Mouse (Mus musculus): ENCODE results near the gene Khdc1b. TPM values are rescaled to one million over a fixed set of nuclear protein-coding genes. Genes with fewer than 3 reads are reported as not detected.
"Not testable (repeated sequence)": the region's sequence is repeated elsewhere in the genome, so short reads cannot be mapped to it uniquely, and the experiment has no call there.

Khdc1b gene
- 0.10 TPM in 1 of 2 replicates, not detected in the other for polyA plus RNA-seq (2015; fragmentation: Nextera tagmentation; extraction: Ambion mirVana)

DNA sequence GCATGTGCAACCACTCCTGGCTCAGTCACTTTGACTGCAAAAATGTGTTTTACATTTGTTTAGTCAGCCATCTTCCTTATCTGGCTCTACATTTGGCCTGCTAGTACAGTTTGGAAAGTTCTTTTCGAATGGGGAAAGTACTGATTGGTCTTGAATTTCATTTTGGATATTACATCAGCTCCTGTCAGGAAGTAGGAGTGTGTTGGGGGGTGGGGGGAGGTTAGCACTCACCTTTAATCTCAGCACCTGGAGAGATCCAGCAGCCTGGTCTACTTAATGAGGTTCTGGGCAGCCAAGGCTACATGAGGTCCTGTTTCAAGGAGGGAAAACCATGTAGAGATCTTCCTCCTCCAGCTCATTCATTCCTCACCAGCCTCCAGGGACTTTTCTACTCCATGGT lies at the start of gene Khdc1b:
Gene Khdc1b, plus strand, starts transcription at position 301 of the 400 bp plus-strand sequence.
- 86% methylated on average over 1 of the region's 1 CpGs for WGBS
- Histone ChIP-seq H3K4me2 (no peak within 1 kb of the TSS), H3K4me1 (no peaks in the 10 kb centered on the region), H3K9me3 (no peaks in the 10 kb centered on the region), H3K27me3 (no peaks in the 10 kb centered on the region), H3K27ac (no peak within 1 kb of the TSS), H3K36me3 (no peaks in the 10 kb centered on the region), H3K9ac (no peak within 1 kb of the TSS), H3K4me3 (no peak within 1 kb of the TSS)
- no peak for ATAC-seq (ENCODE audit: insufficient number of reproducible peaks, low FRiP score, low TSS enrichment, low read depth)

DNA sequence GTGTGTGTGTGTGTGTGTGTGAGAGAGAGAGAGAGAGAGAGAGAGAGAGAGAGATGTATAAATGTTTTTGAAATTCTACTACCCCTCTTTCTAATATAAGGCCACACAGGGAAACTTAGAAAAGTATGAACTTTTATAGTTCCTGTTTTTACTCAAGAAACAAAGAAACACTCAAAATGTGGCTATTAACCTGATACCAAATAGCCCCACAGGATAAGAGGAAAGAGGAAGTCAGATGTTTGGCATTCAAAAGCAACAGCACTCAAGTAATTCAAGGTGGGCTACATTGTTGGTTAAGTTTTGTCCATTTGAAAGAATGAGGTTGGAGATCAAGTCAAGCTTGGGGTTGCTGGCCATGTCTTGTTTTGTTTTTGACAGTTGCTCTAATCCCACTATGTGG lies 47.5 kb upstream of the Khdc1b start:
- Histone ChIP-seq H3K4me1 (no peaks in the 10 kb centered on the region), H3K27me3 (no peaks in the 10 kb centered on the region), H3K36me3 (no peaks in the 10 kb centered on the region), H3K4me2 (no peak overlapping the region), H3K4me3 (no peak overlapping the region), H3K9ac (no peak overlapping the region), H3K27ac (no peak overlapping the region), H3K9me3 (no peaks in the 10 kb centered on the region)
- no peak for ATAC-seq (ENCODE audit: insufficient number of reproducible peaks, low FRiP score, low TSS enrichment, low read depth)

DNA sequence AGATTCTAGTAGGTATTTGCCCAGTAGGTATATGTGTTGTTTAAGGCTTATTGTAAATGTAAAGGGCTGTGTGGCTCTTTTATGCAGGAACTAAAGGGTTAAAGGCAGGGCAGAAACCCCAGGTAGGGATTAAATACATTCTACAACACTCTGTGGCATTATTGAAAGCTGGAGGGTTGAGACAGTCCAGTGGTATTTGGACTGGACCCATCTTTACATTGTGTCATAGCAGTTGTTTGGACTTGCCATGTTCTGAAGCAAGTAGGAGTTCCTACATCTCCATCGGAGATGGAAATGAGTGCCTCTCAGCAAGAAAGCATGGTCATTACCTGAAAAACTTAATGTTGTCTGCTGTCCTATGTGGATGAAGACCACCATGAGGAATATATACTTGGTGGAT lies 42.6 kb upstream of the Khdc1b start:
- H3K27me3 ChIP-seq = no peaks in the 10 kb centered on the region
- H3K4me3 ChIP-seq = no peak overlapping the region
- ATAC-seq (ENCODE audit: insufficient number of reproducible peaks, low FRiP score, low TSS enrichment, low read depth) = no peak
- H3K36me3 ChIP-seq = no peaks in the 10 kb centered on the region
- H3K4me1 ChIP-seq = no peaks in the 10 kb centered on the region
- H3K9me3 ChIP-seq = no peaks in the 10 kb centered on the region
- no peak overlapping the region for H3K4me2 ChIP-seq
- H3K9ac ChIP-seq = no peak overlapping the region
- no peak overlapping the region for H3K27ac ChIP-seq
- WGBS = 96% methylated on average over 1 of the region's 1 CpGs

DNA sequence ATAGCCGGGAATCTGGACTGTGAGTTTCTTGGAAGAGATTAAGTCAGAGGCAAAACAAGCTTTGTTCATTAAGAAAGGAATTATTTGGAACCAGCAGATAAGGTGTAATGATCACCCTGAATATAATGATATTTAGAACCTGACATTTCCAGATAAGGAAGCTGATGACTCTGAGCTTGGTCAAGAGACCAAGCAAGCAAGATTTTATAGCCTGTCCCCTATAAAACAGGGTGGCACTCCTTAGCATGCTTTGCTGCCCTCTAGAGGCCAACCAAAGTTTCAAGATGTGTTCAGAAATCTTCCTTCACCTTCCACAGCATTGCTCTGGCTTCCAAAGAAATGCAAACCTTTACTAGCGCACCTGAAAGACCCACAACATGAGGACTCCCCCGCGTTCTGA lies 39.1 kb upstream of the Khdc1b start:
- no peak overlapping the region for H3K9ac ChIP-seq
- 65% methylated on average over 4 of the region's 4 CpGs for WGBS
- H3K9me3 ChIP-seq = no peaks in the 10 kb centered on the region
- H3K36me3 ChIP-seq = no peaks in the 10 kb centered on the region
- H3K27me3 ChIP-seq = no peaks in the 10 kb centered on the region
- H3K4me3 ChIP-seq = no peak overlapping the region
- H3K4me2 ChIP-seq = no peak overlapping the region
- H3K27ac ChIP-seq = no peak overlapping the region
- no peaks in the 10 kb centered on the region for H3K4me1 ChIP-seq
- no peak for ATAC-seq (ENCODE audit: insufficient number of reproducible peaks, low FRiP score, low TSS enrichment, low read depth)

DNA sequence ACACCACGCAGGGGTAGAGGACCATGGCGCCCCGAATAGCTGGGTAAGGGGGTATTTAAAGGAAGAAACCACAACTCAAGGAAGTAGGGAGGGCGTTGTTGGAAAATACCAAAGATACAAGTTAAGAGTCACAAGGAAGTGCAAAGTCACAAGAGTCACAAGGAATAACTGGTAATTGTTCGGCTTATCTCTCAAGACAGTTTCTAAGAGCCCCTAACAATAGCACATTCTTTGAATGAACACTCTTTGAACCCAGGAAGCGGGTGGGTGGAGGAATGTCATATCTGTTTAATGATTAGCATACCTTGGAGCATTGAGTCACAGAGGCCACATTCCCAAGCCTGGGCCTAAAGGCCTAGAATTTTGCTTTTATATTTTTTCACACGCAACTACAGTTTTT lies 38.6 kb upstream of the Khdc1b start:
- H3K36me3 ChIP-seq; H3K27ac ChIP-seq; H3K4me1 ChIP-seq; H3K9ac ChIP-seq; H3K4me3 ChIP-seq; ATAC-seq (ENCODE audit: insufficient number of reproducible peaks, low FRiP score, low TSS enrichment, low read depth); H3K27me3 ChIP-seq; H3K4me2 ChIP-seq; H3K9me3 ChIP-seq: not testable (repeated sequence)
- WGBS = 86% methylated on average over 7 of the region's 7 CpGs

DNA sequence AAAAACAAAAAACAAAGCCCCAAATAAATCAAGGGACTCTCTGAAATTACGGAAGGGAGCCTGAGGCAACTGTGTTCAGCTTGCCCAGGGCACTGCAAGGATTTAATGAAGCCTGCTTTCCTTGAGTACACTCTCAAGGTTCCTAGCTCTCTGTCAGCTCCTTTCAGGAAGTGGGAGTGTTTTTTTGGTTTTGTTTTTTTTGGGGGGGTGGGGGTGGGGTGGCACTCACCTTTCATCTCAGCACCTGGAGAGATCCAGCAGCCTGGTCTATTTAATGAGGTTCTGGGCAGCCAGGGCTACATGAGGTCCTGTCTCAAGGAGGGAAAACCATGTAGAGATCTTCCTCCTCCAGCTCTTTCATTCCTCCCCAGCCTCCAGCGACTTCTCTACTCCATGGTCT lies 34.0 kb upstream of the Khdc1b start, which contains the start of gene Khdc1a:
Gene Khdc1a, plus strand, starts transcription at position 301 of the 400 bp plus-strand sequence.
- no peak for ATAC-seq (ENCODE audit: insufficient number of reproducible peaks, low FRiP score, low TSS enrichment, low read depth)
- no peak within 1 kb of the TSS for H3K9ac ChIP-seq
- no peak within 1 kb of the TSS for H3K27ac ChIP-seq
- H3K9me3 ChIP-seq = no peaks in the 10 kb centered on the region
- no peaks in the 10 kb centered on the region for H3K4me1 ChIP-seq
- no peak within 1 kb of the TSS for H3K4me3 ChIP-seq
- H3K36me3 ChIP-seq = no peaks in the 10 kb centered on the region
- no peaks in the 10 kb centered on the region for H3K27me3 ChIP-seq
- WGBS = 73% methylated on average over 2 of the region's 2 CpGs
- no peak within 1 kb of the TSS for H3K4me2 ChIP-seq

DNA sequence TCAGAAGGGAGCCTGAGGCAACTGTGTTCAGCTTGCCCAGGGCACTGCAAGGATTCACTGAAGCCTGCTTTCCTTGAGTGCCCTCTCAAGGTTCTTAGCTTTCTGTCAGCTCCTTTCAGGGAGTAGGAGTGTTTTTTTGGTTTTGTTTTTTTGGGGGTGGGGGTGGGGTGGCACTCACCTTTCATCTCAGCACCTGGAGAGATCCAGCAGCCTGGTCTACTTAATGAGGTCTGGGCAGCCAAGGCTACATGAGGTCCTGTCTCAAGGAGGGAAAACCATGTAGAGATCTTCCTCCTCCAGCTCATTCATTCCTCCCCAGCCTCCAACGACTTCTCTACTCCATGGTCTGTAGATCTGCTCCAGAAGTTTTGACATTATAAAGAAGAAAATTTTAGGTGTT lies 15.3 kb upstream of the Khdc1b start, which contains the start of gene Khdc1c:
Gene Khdc1c, plus strand, starts transcription at position 301 of the 400 bp plus-strand sequence.
- H3K4me3 ChIP-seq; H3K9me3 ChIP-seq; H3K27me3 ChIP-seq; H3K9ac ChIP-seq; H3K4me1 ChIP-seq; H3K27ac ChIP-seq; H3K36me3 ChIP-seq; H3K4me2 ChIP-seq; ATAC-seq (ENCODE audit: insufficient number of reproducible peaks, low FRiP score, low TSS enrichment, low read depth): not testable (repeated sequence)
- WGBS = 73% methylated on average over 1 of the region's 1 CpGs

DNA sequence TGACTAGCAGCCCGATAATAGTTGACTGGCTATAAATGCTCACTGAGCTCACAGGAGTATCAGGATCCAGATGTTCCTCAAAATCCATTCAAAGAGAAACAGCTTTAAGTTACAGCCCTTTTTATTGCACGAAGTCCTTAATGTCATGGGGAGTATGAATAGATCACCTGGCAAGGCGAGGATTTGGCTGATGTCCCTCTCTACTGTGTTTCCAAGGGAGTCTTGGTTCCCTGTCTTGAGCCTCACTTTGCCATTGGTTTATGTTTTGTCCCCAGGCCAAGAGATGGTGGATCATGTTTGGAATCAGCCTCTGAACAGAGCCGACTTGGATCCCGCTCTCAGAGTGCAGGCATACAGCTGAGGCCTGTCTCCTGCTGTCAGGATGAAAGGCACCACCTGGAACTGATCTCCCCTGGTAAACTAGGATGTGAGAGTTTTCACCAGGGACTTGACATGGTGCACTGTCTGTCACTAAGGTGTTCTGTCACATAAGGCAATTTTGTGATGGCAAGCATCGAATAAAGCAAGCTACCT lies 7.8 kb downstream of the Khdc1b start:
- H3K27ac ChIP-seq = no peak overlapping the region
- no peak overlapping the region for H3K4me2 ChIP-seq
- WGBS = 45% methylated on average over 6 of the region's 6 CpGs
- no peaks in the 10 kb centered on the region for H3K36me3 ChIP-seq
- no peak overlapping the region for H3K4me3 ChIP-seq
- H3K9ac ChIP-seq = no peak overlapping the region
- no peaks in the 10 kb centered on the region for H3K9me3 ChIP-seq
- no peaks in the 10 kb centered on the region for H3K27me3 ChIP-seq
- ATAC-seq (ENCODE audit: insufficient number of reproducible peaks, low FRiP score, low TSS enrichment, low read depth) = peak; percentile 18; the same call in 1 of the 2 replicates
- no peaks in the 10 kb centered on the region for H3K4me1 ChIP-seq

DNA sequence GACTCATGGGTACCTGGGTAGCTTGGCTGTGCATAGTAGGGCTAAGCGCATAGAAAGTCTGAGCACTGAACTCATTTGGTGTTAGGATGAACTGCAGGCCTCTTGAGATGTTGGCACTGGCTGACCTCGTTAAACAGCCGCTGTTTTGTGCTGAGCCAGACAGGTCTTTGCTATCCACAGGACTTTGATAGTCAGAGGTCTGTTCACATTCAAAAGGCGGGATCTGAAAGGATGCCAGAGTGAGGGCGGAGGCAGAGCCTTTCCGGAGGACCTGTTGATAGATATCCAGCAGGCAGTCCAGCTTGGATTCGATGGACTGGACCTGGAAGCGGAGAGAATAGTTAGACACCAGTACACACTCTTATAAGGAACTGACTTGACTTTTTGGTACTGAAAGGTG lies 19.4 kb downstream of the Khdc1b start:
- no peaks in the 10 kb centered on the region for H3K36me3 ChIP-seq
- no peaks in the 10 kb centered on the region for H3K9me3 ChIP-seq
- no peak overlapping the region for H3K27ac ChIP-seq
- no peaks in the 10 kb centered on the region for H3K27me3 ChIP-seq
- no peak overlapping the region for H3K9ac ChIP-seq
- no peak overlapping the region for H3K4me2 ChIP-seq
- ATAC-seq (ENCODE audit: insufficient number of reproducible peaks, low FRiP score, low TSS enrichment, low read depth) = no peak
- H3K4me1 ChIP-seq = no peaks in the 10 kb centered on the region
- H3K4me3 ChIP-seq = no peak overlapping the region
- WGBS = 72% methylated on average over 8 of the region's 8 CpGs

DNA sequence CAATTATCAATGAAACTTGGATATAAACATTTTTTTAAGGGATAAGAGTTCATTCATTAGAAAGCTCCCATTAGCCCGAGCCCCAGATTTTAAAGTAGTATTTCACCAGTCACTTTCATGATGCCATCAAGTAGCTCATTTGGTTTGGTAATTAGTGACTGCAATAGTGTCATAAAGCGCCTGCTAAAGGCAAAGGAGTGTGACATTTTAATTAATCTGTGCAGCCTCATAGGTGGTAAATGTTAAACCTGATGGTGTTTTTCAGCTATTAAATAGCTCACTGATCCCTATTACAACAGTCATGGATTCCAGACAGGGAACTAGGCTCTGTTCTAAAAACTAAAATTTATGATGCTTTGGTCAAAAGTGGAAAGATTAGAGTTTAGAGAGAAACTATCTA lies 23.9 kb downstream of the Khdc1b start:
- Histone ChIP-seq H3K4me3 (no peak overlapping the region), H3K36me3 (no peaks in the 10 kb centered on the region), H3K27ac (no peak overlapping the region), H3K27me3 (no peaks in the 10 kb centered on the region), H3K9ac (no peak overlapping the region), H3K4me1 (peaks cover 5% of the 10 kb centered on the region; the same call in 1 of the 2 replicates), H3K4me2 (no peak overlapping the region), H3K9me3 (no peaks in the 10 kb centered on the region)
- 42% methylated on average over 2 of the region's 2 CpGs for WGBS
- ATAC-seq (ENCODE audit: insufficient number of reproducible peaks, low FRiP score, low TSS enrichment, low read depth) = no peak

DNA sequence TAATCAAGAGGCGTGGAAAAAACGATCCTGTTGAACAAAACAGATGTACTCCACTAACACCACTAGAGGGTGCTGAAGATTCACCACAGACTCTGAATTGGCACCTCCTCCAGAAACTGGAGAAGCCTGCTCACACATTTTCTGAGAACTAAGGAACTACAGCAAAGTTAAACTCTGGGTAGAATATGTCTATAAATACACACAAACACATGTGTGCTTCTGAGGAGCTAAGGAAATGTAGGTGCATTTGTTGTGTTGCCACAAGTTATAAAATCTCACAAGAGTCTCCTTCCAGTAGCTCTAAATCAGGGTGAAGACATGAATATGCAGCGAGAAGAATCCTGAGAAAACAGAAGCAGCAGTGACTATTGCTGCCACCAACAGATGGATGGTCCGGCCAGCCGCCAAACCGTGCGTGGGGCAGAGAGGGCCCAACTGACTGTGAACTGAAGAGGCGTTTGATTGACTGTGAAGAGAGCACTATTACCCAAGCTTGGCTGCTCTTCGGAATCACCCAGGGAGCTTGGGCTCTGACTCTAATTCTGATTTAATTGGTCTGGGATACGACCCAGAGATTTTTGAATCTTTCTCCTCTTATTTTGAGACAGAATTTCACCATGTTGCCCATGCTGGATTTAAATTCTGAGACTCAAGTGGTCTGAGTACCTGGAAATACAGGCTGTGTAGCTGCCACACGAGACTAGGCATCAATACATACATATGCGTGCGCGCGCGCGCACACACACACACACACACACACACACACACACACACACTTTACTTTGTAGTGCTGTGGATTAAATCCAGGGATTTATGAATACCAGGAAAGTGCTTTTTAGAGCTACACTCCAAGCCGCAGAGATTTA lies 28.2 kb downstream of the Khdc1b start:
- no peaks in the 10 kb centered on the region for H3K9me3 ChIP-seq
- H3K27me3 ChIP-seq = no peaks in the 10 kb centered on the region
- WGBS = 48% methylated on average over 18 of the region's 18 CpGs
- no peaks in the 10 kb centered on the region for H3K36me3 ChIP-seq
- peaks cover 5% of the 10 kb centered on the region; the same call in 1 of the 2 replicates for H3K4me1 ChIP-seq
- H3K9ac ChIP-seq = no peak overlapping the region
- H3K27ac ChIP-seq = 0 out of 2 replicates have a peak overlapping the region, but pooled peaks have one; percentile 39
- no peak overlapping the region for H3K4me3 ChIP-seq
- H3K4me2 ChIP-seq = peak overlapping the region; percentile 15; the same call in 1 of the 2 replicates
- ATAC-seq (ENCODE audit: insufficient number of reproducible peaks, low FRiP score, low TSS enrichment, low read depth) = no peak; the same call in 1 of the 2 replicates

DNA sequence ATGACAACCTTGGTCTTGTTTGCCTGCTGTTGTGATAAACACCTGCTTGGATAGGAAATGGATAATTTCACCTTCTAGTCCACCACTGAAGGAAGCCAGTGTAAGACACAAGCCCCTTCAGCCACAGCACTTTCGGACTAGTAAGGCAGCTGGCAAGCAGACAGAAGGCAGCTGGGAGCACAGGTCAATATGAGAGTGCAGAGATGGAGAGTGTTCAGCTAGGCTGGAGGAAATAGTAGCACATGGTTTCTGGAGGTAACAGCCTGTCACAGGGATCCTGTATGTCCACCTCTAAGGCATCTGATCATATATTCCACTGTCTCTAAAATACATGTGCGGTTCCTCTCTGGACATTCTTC lies 28.8 kb downstream of the Khdc1b start:
- peaks cover 5% of the 10 kb centered on the region; the same call in 1 of the 2 replicates for H3K4me1 ChIP-seq
- no peak overlapping the region for H3K27ac ChIP-seq
- WGBS = 74% methylated on average over 2 of the region's 2 CpGs
- H3K9me3 ChIP-seq = no peaks in the 10 kb centered on the region
- H3K27me3 ChIP-seq = no peaks in the 10 kb centered on the region
- no peak for ATAC-seq (ENCODE audit: insufficient number of reproducible peaks, low FRiP score, low TSS enrichment, low read depth)
- no peak overlapping the region for H3K4me2 ChIP-seq
- no peak overlapping the region for H3K4me3 ChIP-seq
- no peaks in the 10 kb centered on the region for H3K36me3 ChIP-seq
- no peak overlapping the region for H3K9ac ChIP-seq
